Comparison of ENCODE assay signal across 25 mouse cellular contexts in the genomic region with DNA sequence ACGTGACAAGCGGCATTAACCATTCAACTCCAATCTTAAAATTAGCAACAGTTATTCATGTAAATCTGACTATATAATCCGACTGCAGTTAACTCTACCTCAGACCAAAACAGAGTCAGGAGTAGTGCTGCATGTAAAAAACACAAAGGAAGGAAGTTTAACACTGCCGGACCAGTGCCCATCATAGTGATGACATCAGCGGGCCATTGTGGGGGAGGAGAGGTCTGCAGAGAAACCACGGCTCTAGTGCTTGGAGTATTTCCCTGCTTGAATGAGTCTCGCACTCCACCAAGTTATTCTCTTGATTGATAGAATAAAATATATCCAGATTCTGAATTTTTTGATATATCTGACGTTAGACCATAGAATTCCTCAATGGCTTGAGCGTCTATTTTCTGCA.
A peak's percentile ranks its signal among the peaks of the same experiment; 100 is the strongest.
DNase-seq lines count a peak whose midpoint lies in the region; ATAC-seq lines count a peak whose summit lies in the region.
"Had no signal": no experiment of that assay in that cellular context is flagged by ENCODE, and none has a peak within 500 bp of the region (broad histone marks: within the 10 kb centered on the region; RNA-seq: fewer than 3 reads in every experiment).

No protein-coding gene starts in this region.

- H3K9me3 ChIP-seq in heart, embryonic 12.5 days (replicated peaks), result no peaks in the 10 kb centered on the region
- no peaks in the 10 kb centered on the region for H3K9me3 ChIP-seq in kidney, embryonic 16.5 days (ENCODE audit: low read length)
- H3K9me3 ChIP-seq in megakaryocyte, embryonic 14.5 days, result no peaks in the 10 kb centered on the region
- H3K9me3 ChIP-seq: forebrain, embryonic 10.5 days; forebrain, embryonic 13.5 days; heart, embryonic 13.5 days; hindbrain, embryonic 13.5 days; intestine, embryonic 15.5 days had no signal

- H3K27me3 ChIP-seq in heart, embryonic 12.5 days (replicated peaks), result no peaks in the 10 kb centered on the region
- no peaks in the 10 kb centered on the region for H3K27me3 ChIP-seq in kidney, embryonic 16.5 days (ENCODE audit: insufficient read depth, low read length)
- no peaks in the 10 kb centered on the region for H3K27me3 ChIP-seq in megakaryocyte, embryonic 14.5 days (replicated peaks)
- H3K27me3 ChIP-seq: forebrain, embryonic 13.5 days; heart, embryonic 13.5 days; hindbrain, embryonic 13.5 days; intestine, embryonic 15.5 days had no signal

- no peak for DNase-seq in heart, adult 9 months (ENCODE audit: low spot score in 2 of 2)
- DNase-seq in kidney, postnatal 25 days, result no peak
- no peak for DNase-seq in cerebellum, postnatal 36 days
- DNase-seq: adrenal gland, adult 2 months; adrenal gland, postnatal 14 days; cerebellum, adult 11 months; cerebellum, adult 2 months; cerebellum, adult 9-11 months; cerebellum, postnatal 25 days; gastrocnemius, postnatal 10 days; gastrocnemius, postnatal 36 days; heart, postnatal 36 days had no signal

- 0 out of 2 replicates have a peak overlapping the region, but pooled peaks have one; percentile 15 for H3K27ac ChIP-seq in heart, embryonic 12.5 days (ENCODE audit: poor library complexity, severe bottlenecking)
- H3K27ac ChIP-seq in kidney, embryonic 16.5 days (ENCODE audit: low read length), result peak overlapping the region; percentile 47; the same call in 1 of the 2 replicates
- H3K27ac ChIP-seq: forebrain, embryonic 10.5 days; forebrain, embryonic 13.5 days; heart, embryonic 13.5 days; hindbrain, embryonic 13.5 days; intestine, embryonic 15.5 days had no signal

- H3K4me3 ChIP-seq in heart, embryonic 12.5 days, result no peak overlapping the region
- no peak overlapping the region for H3K4me3 ChIP-seq in kidney, embryonic 16.5 days (ENCODE audit: low read length)
- H3K4me3 ChIP-seq in megakaryocyte, embryonic 14.5 days (replicated peaks), result peak overlapping the region; percentile 47
- H3K4me3 ChIP-seq: forebrain, embryonic 10.5 days; forebrain, embryonic 13.5 days; heart, embryonic 13.5 days; hindbrain, embryonic 13.5 days; intestine, embryonic 15.5 days had no signal

- H3K36me3 ChIP-seq in heart, embryonic 12.5 days, result peaks cover 70% of the 10 kb centered on the region
- peaks cover 50% of the 10 kb centered on the region for H3K36me3 ChIP-seq in kidney, embryonic 16.5 days (ENCODE audit: insufficient read depth, low read length)
- peaks cover 93% of the 10 kb centered on the region for H3K36me3 ChIP-seq in megakaryocyte, embryonic 14.5 days (replicated peaks; ENCODE audit: low read length)

- H3K9ac ChIP-seq in heart, embryonic 12.5 days, result no peak overlapping the region
- no peak overlapping the region for H3K9ac ChIP-seq in kidney, embryonic 16.5 days (replicated peaks; ENCODE audit: low read length)
- H3K9ac ChIP-seq: forebrain, embryonic 13.5 days; heart, embryonic 13.5 days; hindbrain, embryonic 13.5 days; intestine, embryonic 15.5 days had no signal

- WGBS in heart, embryonic 12.5 days, result 64% methylated on average over 9 of the region's 9 CpGs
- 56% methylated on average over 9 of the region's 9 CpGs for WGBS in kidney, embryonic 16.5 days

- no peak for ATAC-seq in heart, embryonic 12.5 days (ENCODE audit: insufficient number of reproducible peaks, low FRiP score)
- 0 out of 2 replicates have a peak, but pooled peaks have one; percentile 42 for ATAC-seq in kidney, embryonic 16.5 days (ENCODE audit: low FRiP score, low TSS enrichment)
- no peak for ATAC-seq in megakaryocyte, adult 5-6 weeks (ENCODE audit: poor library complexity, severe bottlenecking)
- ATAC-seq in megakaryocyte progenitor cell, adult 5-6 weeks (replicated peaks; ENCODE audit: poor library complexity), result 0 out of 2 replicates have a peak, but pooled peaks have one; percentile 31
- ATAC-seq: CD4-positive, CD25-positive, alpha-beta regulatory T cell, adult 4 months; forebrain, embryonic 13.5 days; forebrain, embryonic 16.5 days; hindbrain, embryonic 16.5 days; intestine, embryonic 15.5 days had no signal

- H3K4me2 ChIP-seq in heart, embryonic 12.5 days, result no peak overlapping the region
- no peak overlapping the region for H3K4me2 ChIP-seq in kidney, embryonic 16.5 days (replicated peaks; ENCODE audit: low read depth, low read length)
- H3K4me2 ChIP-seq: forebrain, embryonic 13.5 days; heart, embryonic 13.5 days; hindbrain, embryonic 13.5 days; intestine, embryonic 15.5 days had no signal

- peaks cover 14% of the 10 kb centered on the region for H3K4me1 ChIP-seq in heart, embryonic 12.5 days (replicated peaks)
- H3K4me1 ChIP-seq in kidney, embryonic 16.5 days (ENCODE audit: insufficient read depth, low read length), result 0 out of 2 replicates have a peak, but pooled peaks cover 3% of the 10 kb centered on the region
- peaks cover 70% of the 10 kb centered on the region for H3K4me1 ChIP-seq in megakaryocyte, embryonic 14.5 days
- H3K4me1 ChIP-seq: forebrain, embryonic 10.5 days; forebrain, embryonic 13.5 days; hindbrain, embryonic 13.5 days; intestine, embryonic 15.5 days had no signal

Comparison
In these comparisons a context has a peak if more than half of its experiments do, and no peak if none do; other contexts are left out.
1. ATAC-seq: peak in kidney, embryonic 16.5 days (single experiment) and megakaryocyte progenitor cell, adult 5-6 weeks (single experiment); none in heart, embryonic 12.5 days (single experiment) and megakaryocyte, adult 5-6 weeks (single experiment).